Mouse (Mus musculus) left cerebral cortex, adult 2 months (tissue): ENCODE measurements at regions not wholly inside any gene's neighbourhood (a gene's known extent, or its start where the extent isn't known, plus 50 kb on each side); places are given as distances from the start of the nearest gene placed in this dataset.
"Not testable (repeated sequence)": the region's sequence is repeated elsewhere in the genome, so short reads cannot be mapped to it uniquely, and the experiment has no call there.

ENCODE experiments used
- DNase-seq, 2 experiments: peaks; one replicate each; pipeline ENCODE4 v3.0.0; 2021 to 2022; ENCODE audit warnings: low spot score in 2 of 2, mixed read lengths in 1 of 2; ENCODE audit errors: extremely low spot score in 1 of 2
- H3K27ac ChIP-seq: fragments of 200-600 bp; 2 replicates; pipeline ENCODE4 v1.8.1; 2022
- H3K4me3 ChIP-seq: fragments of 200-600 bp; 2 replicates; pipeline ENCODE4 v1.8.1; 2022
- CTCF ChIP-seq: fragments of 200-600 bp; IDR thresholded peaks from 2 replicates; pipeline ENCODE4 v1.8.1; 2022; ENCODE audit warnings: antibody characterized with exemption, mild to moderate bottlenecking, moderate library complexity
- intact Hi-C: fragments of 180-260 bp; cut with DNase I; formaldehyde crosslinking; loops from one replicate; pipeline ENCODE4 v1.15.1; 2025

DNA sequence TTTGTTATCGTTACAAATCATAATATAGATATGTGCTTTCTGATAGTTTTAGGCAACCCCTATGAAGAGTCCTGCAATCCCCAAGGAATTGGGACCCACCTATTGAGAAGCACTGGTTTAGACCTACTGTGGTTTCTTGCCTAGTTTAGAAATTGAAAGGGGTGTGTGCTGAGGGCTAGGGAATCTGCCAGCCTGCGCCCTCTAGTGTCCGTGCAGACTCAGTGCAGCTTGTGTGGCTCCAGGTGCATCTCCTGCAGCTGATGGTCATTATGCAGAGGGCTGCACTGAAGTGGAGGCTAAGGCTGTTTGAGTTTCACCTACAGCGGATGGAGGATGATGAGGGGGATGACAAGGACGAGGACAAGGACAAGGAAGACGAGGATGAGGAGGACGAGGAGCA is 363.8 kb downstream of the Hpcal1 start:
- DNase-seq, H3K4me3 ChIP-seq, H3K27ac ChIP-seq, intact Hi-C loops: not testable (repeated sequence)
- TF ChIP-seq CTCF, result peak; percentile 5
